Mouse (Mus musculus) kidney, postnatal 0 days (tissue): ENCODE measurements around the gene Csdc2. TPM values are rescaled to one million over a fixed set of nuclear protein-coding genes. Genes with fewer than 3 reads are reported as not detected.
"Not testable (repeated sequence)": the region's sequence is repeated elsewhere in the genome, so short reads cannot be mapped to it uniquely, and the experiment has no call there.

ENCODE experiments used
- ATAC-seq: fragments of 200-750 bp; cut with Nextera tagmentation; replicated peaks from 2 replicates; pipeline ENCODE4 v1.8.0; 2017; ENCODE audit warnings: low read depth, moderate number of reproducible peaks, moderate TSS enrichment, moderate library complexity; ENCODE audit not compliant: low FRiP score
- DNase-seq: peaks from one replicate; pipeline ENCODE4 v3.0.0-alpha.2; 2016; ENCODE audit warnings: low spot score
- H3K27ac ChIP-seq: fragments of 300-500 bp; sonication (generic); 2 replicates; pipeline ENCODE4 v1.5.1; 2014; ENCODE audit warnings: mild to moderate bottlenecking
- H3K27me3 ChIP-seq: fragments of 300-500 bp; sonication (generic); 2 replicates; pipeline ENCODE4 v1.6.1; 2014; ENCODE audit warnings: low read length, mixed read lengths; ENCODE audit not compliant: insufficient read depth
- H3K36me3 ChIP-seq: fragments of 300-500 bp; sonication (generic); 2 replicates; pipeline ENCODE4 v1.6.1; 2014; ENCODE audit warnings: low read length, mixed read lengths; ENCODE audit not compliant: insufficient read depth
- H3K4me1 ChIP-seq: fragments of 300-500 bp; sonication (generic); replicated peaks from 2 replicates; pipeline ENCODE4 v1.6.1; 2014; ENCODE audit warnings: antibody characterized with exemption, low read length, mixed read lengths; ENCODE audit not compliant: insufficient read depth
- H3K4me2 ChIP-seq: fragments of 300-500 bp; sonication (generic); 2 replicates; pipeline ENCODE4 v1.6.1; 2014; ENCODE audit warnings: mild to moderate bottlenecking, low read length, moderate library complexity, mixed read lengths
- H3K4me3 ChIP-seq: fragments of 300-500 bp; sonication (generic); replicated peaks from 2 replicates; pipeline ENCODE4 v1.5.1; 2014; ENCODE audit warnings: low read depth, low read length
- H3K9ac ChIP-seq: fragments of 300-500 bp; sonication (generic); 2 replicates; pipeline ENCODE4 v1.6.1; 2014; ENCODE audit warnings: low read depth, low read length
- H3K9me3 ChIP-seq: fragments of 300-500 bp; sonication (generic); replicated peaks from 2 replicates; pipeline ENCODE4 v1.6.1; 2016; ENCODE audit warnings: low read length, inconsistent platforms, mixed read lengths
- CTCF ChIP-seq: IDR thresholded peaks from 2 replicates; pipeline ENCODE4 v1.5.1; 2016; ENCODE audit warnings: antibody characterized with exemption, low read depth, mild to moderate bottlenecking, moderate library complexity
- WGBS: fragments of 180-500 bp; shearing (Covaris S2); extraction: QIAGEN DNeasy Blood & Tissue Kit; methylation state at CpG from one replicate; pipeline ENCODE4 v1.1.7; 2014; 5-methylcytosine and 5-hydroxymethylcytosine counted together
- polyA plus RNA-seq: library from polyadenylated mRNA; unstranded; fragments of >200 nt; fragmentation: Nextera tagmentation; extraction: Ambion mirVana; gene quantifications from 2 replicates; pipeline ENCODE4 v1.2.1, GENCODE M21; 2015

The Csdc2 gene
- polyA plus RNA-seq, 1 experiment from 2014 or later, result 20.4 TPM

- no peak for TF ChIP-seq CTCF
- Histone ChIP-seq H3K4me1 (no peaks in the 10 kb centered on the region; the same call in 1 of the 2 replicates), H3K4me2 (no peak overlapping the region), H3K36me3 (no peaks in the 10 kb centered on the region), H3K4me3 (no peak overlapping the region), H3K27me3 (no peaks in the 10 kb centered on the region), H3K9ac (no peak overlapping the region), H3K27ac (no peak overlapping the region), H3K9me3 (no peaks in the 10 kb centered on the region)
- DNase-seq, result no peak
- ATAC-seq, result no peak
- whole genome bisulfite sequencing, result 24% methylated on average over 1 of the region's 1 CpGs
These were observed 27.7 kb downstream of the Csdc2 start for GRCm38 (mm10) chr15:81964262-81964661.

GRCm38 (mm10) chr15:81964980-81965545 is 28.5 kb downstream of the Csdc2 start:
- H3K9me3 ChIP-seq, result no peaks in the 10 kb centered on the region
- no peak for DNase-seq
- TF ChIP-seq CTCF, result no peak
- no peaks in the 10 kb centered on the region for H3K36me3 ChIP-seq
- H3K27ac ChIP-seq, result no peak overlapping the region
- H3K9ac ChIP-seq, result no peak overlapping the region
- H3K4me2 ChIP-seq, result no peak overlapping the region
- no peaks in the 10 kb centered on the region; the same call in 1 of the 2 replicates for H3K4me1 ChIP-seq
- WGBS, result 59% methylated on average over 4 of the region's 4 CpGs
- no peak overlapping the region for H3K4me3 ChIP-seq
- no peak for ATAC-seq
- H3K27me3 ChIP-seq, result no peaks in the 10 kb centered on the region

DNA sequence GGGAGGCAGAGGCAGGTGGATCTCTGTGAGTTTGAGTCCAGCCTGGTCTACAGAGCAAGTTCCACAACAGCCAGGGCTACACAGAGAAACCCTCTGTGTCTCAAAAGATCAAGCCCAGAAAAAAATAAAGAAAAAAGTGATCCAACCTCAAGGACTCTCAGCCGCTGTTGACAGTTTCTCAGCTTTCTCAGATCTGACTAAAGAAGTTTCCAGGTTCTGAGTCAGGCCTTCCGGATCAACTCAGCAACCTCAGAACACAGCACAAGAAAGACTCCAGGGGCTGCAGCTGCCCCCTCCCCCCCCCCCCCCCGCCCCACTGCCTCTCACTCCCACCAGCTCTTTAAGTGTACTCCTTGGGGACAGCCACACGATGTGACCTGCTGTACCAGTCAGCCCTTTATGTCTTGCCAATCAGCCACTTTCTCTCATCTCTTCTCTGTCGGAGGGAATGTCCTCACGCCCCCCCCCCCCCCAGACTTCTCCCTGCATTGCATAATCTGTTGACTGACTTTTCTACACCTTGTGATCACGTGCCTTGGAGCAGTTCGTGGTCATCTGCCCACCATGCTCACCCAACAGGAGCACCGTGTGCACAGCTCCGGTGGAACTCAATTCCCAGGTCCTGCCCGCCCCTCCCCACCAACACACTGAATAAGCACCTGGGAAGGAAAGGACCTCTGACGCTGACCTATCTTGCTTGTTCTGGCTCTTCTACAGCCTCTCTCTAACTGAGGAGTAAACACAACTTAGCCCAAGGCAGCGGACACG is 29.7 kb downstream of the Csdc2 start:
- DNase-seq, result no peak

DNA sequence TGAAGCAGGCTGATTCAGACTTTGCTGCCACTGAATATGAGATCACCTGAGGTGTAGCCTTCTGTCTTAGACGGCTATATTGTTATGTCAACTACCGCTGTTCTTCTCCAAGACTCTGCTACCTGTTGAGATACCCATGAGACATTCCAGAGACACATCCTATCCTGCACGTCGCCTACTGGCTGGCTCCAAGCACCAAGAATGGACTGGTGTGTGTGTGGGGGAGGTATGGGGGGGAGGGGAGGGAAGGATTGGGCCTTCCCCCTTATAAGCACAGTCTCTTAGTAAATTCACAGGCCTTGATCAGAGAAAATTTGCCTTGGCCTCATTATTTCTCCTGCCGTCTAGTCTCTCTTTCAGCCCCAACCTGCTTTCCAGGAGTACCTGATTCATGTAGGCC is 31.3 kb downstream of the Csdc2 start:
- Histone ChIP-seq H3K9ac (no peak overlapping the region), H3K27ac (no peak overlapping the region), H3K4me2 (no peak overlapping the region), H3K27me3 (no peaks in the 10 kb centered on the region), H3K4me1 (no peaks in the 10 kb centered on the region), H3K36me3 (no peaks in the 10 kb centered on the region), H3K4me3 (no peak overlapping the region), H3K9me3 (no peaks in the 10 kb centered on the region)
- TF ChIP-seq CTCF, result no peak
- DNase-seq (no peak), ATAC-seq (no peak)
- WGBS, result 87% methylated on average over 5 of the region's 5 CpGs

More for the DNA sequence above, 29.7 kb downstream of the Csdc2 start:
- H3K36me3 ChIP-seq, result no peaks in the 10 kb centered on the region
- H3K4me1 ChIP-seq, result no peaks in the 10 kb centered on the region
- no peaks in the 10 kb centered on the region for H3K9me3 ChIP-seq
- no peak for ATAC-seq
- H3K4me3 ChIP-seq, result no peak overlapping the region
- no peak overlapping the region for H3K27ac ChIP-seq
- H3K9ac ChIP-seq, result no peak overlapping the region
- no peaks in the 10 kb centered on the region for H3K27me3 ChIP-seq
- no peak for TF ChIP-seq CTCF
- 69% methylated on average over 12 of the region's 14 CpGs for WGBS
- no peak overlapping the region for H3K4me2 ChIP-seq

- Histone ChIP-seq H3K4me3 (no peak overlapping the region), H3K27me3 (no peaks in the 10 kb centered on the region), H3K36me3 (no peaks in the 10 kb centered on the region), H3K4me1 (no peaks in the 10 kb centered on the region), H3K9ac (no peak overlapping the region), H3K9me3 (no peaks in the 10 kb centered on the region), H3K4me2 (no peak overlapping the region), H3K27ac (no peak overlapping the region)
- WGBS, result 46% methylated on average over 2 of the region's 2 CpGs
- DNase-seq (no peak), ATAC-seq (no peak)
- TF ChIP-seq CTCF, result no peak
These were observed 31.9 kb downstream of the Csdc2 start for GRCm38 (mm10) chr15:81968447-81968846.

- Histone ChIP-seq H3K9me3 (no peaks in the 10 kb centered on the region), H3K27ac (no peak overlapping the region), H3K9ac (no peak overlapping the region), H3K27me3 (no peaks in the 10 kb centered on the region), H3K4me2 (no peak overlapping the region), H3K36me3 (no peaks in the 10 kb centered on the region), H3K4me3 (no peak overlapping the region), H3K4me1 (no peaks in the 10 kb centered on the region)
- 38% methylated on average over 7 of the region's 7 CpGs for WGBS
- TF ChIP-seq CTCF, result no peak
- no peak for ATAC-seq
- DNase-seq, result peak; percentile 42
These were observed 32.6 kb downstream of the Csdc2 start for GRCm38 (mm10) chr15:81969173-81969572.

DNA sequence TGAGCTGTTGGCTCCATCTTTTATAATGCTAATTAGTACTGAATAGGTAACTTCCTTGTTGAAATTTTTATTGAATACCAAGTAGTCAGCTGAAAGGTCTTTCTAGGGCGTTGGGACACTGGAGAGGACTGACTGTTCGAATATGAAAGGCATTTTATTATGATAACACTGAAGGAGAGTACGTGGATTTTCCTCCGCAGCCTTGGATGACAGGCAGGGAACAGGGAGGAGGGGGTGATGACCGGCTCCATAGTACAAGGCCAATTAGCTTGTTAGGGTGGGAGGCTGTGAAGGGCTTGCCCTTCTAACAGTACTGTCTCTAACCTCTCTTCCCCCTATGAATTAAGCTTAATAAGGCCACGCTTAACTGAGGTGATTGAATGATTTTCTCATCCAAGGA is 33.1 kb downstream of the Csdc2 start:
- not testable (repeated sequence) for H3K36me3 ChIP-seq, H3K9ac ChIP-seq, DNase-seq, H3K27ac ChIP-seq, H3K4me2 ChIP-seq, H3K27me3 ChIP-seq, H3K4me3 ChIP-seq, ATAC-seq, H3K4me1 ChIP-seq, H3K9me3 ChIP-seq
- 62% methylated on average over 6 of the region's 6 CpGs for WGBS

DNA sequence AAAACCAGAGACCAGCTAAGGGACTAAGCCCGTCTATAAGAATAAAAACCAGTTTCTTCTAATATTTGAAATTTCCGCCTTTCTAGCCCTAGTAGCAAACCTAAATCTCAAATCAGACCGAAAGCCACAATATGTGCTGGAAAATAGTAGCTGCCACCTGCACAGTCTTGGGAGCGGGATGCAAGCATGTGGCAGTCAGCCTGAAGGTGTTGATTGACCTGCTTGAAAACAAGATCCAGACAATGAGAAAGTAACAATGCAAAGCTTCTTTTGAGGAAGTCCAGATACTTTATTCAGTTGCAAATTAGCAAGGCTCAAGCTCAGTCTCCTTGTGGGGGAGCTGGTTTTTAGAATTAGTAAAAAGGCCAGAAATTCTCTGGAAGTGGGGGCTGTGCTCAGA is 33.9 kb downstream of the Csdc2 start:
- H3K27ac ChIP-seq, DNase-seq, ATAC-seq, H3K9ac ChIP-seq, H3K4me1 ChIP-seq, H3K27me3 ChIP-seq, H3K9me3 ChIP-seq, H3K36me3 ChIP-seq, H3K4me3 ChIP-seq, H3K4me2 ChIP-seq: not testable (repeated sequence)
- WGBS, result 89% methylated on average over 4 of the region's 4 CpGs

DNA sequence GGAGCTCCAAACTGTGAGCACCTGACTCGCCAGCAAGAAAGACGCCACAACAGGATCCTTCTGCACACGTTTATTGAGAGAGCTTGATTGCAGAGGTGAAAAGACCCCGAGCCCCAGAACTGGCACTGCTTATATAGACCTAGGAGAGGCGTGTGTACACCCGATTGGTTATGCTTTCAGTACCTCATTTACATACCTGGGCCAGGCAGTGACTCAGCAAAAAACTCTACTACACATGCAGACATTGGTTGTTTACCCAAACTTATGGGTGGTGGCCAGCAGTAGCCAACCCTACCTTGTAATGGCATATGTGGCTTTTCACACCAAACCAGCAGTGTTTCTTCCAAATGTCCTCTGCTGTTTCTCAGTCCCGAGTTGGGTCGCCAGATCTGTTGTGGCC is 38.6 kb downstream of the Csdc2 start:
- H3K27ac ChIP-seq, H3K36me3 ChIP-seq, ATAC-seq, H3K9ac ChIP-seq, DNase-seq, H3K4me3 ChIP-seq, H3K27me3 ChIP-seq, H3K9me3 ChIP-seq, H3K4me1 ChIP-seq, H3K4me2 ChIP-seq: not testable (repeated sequence)
- 92% methylated on average over 8 of the region's 8 CpGs for WGBS
